Mouse (Mus musculus): ENCODE results near the gene Dixdc1.

GRCm38 (mm10) chr9:50724147-50724546 lies 15.2 kb downstream of the Dixdc1 start:
- TF ChIP-seq CTCF (IDR thresholded peaks at IDR 0.05; ENCODE audit: control insufficient read depth, insufficient read depth, low read length): no peak
- no peak for TF ChIP-seq POLR2A (IDR thresholded peaks at IDR 0.05; ENCODE audit: borderline replicate concordance, control insufficient read depth, low read depth, low read length)
